Mouse (Mus musculus) left cerebral cortex, postnatal 36 days (tissue): ENCODE measurements around the gene Tapbp. TPM values are rescaled to one million over a fixed set of nuclear protein-coding genes. Genes with fewer than 3 reads are reported as not detected.
A peak's percentile ranks its signal among the peaks of the same experiment; 100 is the strongest.
"Not testable (repeated sequence)": the region's sequence is repeated elsewhere in the genome, so short reads cannot be mapped to it uniquely, and the experiment has no call there.

Source experiments
- DNase-seq, 2 experiments: peaks; one replicate each; pipeline ENCODE4 v3.0.0; 2021 to 2022; ENCODE audit warnings: low spot score in 2 of 2, mixed read lengths in 1 of 2
- intact Hi-C: fragments of 180-260 bp; cut with DNase I; formaldehyde crosslinking; loops from one replicate; pipeline ENCODE4 v1.15.1; 2025
- total RNA-seq, 2 experiments: library from RNA; stranded (reverse); gene quantifications; 2 replicates each; pipeline ENCODE4 v1.2.3; 2021

The Tapbp gene
- total RNA-seq, 2 experiments from 2014 or later, result 35.0 to 38.3 TPM

DNA sequence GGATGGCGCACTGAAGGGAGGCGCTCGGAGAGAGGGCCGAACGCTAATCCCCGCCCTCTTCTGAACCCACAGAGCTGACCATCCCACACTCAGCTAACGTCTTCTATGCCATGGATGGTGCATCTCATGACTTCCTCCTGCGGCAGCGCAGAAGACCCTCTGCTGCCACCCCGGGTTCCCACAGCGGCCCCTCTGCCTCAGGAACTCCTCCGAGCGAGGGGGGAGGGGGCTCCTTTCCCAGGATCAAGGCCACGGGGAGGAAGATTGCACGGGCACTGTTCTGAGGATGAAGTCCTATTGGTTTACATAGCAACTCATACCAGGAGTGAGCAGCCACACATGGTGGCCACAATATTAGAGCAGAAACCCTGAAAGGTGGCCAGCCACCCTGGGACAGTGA, 21.3 kb downstream of the Tapbp start:
- DNase-seq, result no peak
- intact Hi-C loops, result loop anchor here (10.0 kb wide), 1 partner anchor 908 kb away; no protein-coding TSS in a partner anchor

GRCm38 (mm10) chr17:33938783-33939182, 23.1 kb downstream of the Tapbp start:
- intact Hi-C loops, result loop anchor here (10.0 kb wide), 1 partner anchor 906 kb away; no protein-coding TSS in a partner anchor
- DNase-seq, result no peak

- DNase-seq, result peak; percentile 81 to 87
- intact Hi-C loops, result loop anchor here (1.0 kb wide), 1 partner anchor 16 kb away; the partner anchor contains the start of gene Rps18
These were observed 24.6 kb downstream of the Tapbp start, which contains the start of the genes Pfdn6 and Wdr46 for GRCm38 (mm10) chr17:33940206-33940805. Gene Pfdn6 (minus strand): TSS chr17:33940343. Gene Wdr46 (plus strand): TSS chr17:33940660.

DNA sequence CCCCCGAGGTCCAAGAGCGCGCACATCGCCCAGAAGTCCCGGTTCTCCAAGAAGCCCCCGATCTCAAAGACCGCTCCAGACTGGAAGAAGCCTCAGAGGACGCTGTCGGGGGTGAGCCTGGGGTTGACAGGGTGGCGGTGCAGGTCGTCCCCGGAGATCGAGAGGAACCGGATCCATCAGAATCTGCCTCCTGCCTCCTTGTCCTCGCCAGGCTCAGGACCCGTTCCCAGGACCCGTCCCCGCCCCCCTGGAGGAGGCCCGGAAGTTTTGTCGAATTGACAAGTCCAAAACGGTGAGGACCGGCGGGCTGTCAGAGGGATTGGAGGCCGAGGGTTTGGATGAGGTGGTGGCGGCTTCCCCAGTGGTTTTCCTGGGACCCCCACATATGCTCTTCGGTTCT, 25.3 kb downstream of the Tapbp start:
- DNase-seq, result no peak
- intact Hi-C loops, result loop anchor here (1.0 kb wide), 1 partner anchor 15 kb away; the partner anchor contains the start of gene Rps18

GRCm38 (mm10) chr17:33941381-33941780, 25.7 kb downstream of the Tapbp start:
- no peak for DNase-seq
- intact Hi-C loops, result no loop called here

- DNase-seq, result no peak
- intact Hi-C loops, result no loop called here
These were observed 27.8 kb downstream of the Tapbp start for GRCm38 (mm10) chr17:33943454-33943853.

- no peak for DNase-seq
- intact Hi-C loops, result no loop called here
These were observed 31.9 kb downstream of the Tapbp start for GRCm38 (mm10) chr17:33947430-33948089.

- intact Hi-C loops, result no loop called here
- no peak for DNase-seq
These were observed 32.6 kb downstream of the Tapbp start for GRCm38 (mm10) chr17:33948090-33948904.

DNA sequence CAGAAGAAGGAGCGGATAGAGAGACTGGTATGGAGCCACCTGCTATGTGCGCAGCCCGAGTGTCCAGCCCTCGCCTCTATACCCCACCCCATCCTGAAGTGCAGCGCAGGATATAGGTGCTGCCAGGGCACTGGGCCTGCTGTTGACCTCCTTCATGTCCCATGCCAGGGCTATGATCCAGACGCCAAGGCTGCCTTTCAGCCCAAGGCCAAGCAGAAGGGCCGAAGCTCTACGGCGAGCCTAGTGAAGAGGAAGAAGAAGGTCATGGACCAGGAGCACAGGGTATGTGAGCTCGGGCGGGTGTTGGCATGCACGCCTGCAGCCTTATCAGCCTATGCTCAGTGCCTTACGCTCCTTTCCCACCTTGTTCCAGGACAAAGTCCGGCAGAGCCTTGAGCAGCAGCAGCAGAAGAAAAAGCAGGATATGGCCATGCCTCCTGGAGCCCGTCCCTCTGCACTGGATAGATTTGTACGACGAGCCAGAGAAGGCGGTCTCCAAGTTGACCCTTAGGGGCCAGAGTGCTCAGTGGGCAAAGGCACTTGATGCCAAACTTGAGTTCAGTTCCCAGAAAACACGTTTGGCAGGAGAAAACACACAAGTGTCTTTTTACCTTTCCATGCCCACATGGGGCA, 33.3 kb downstream of the Tapbp start:
- no peak for DNase-seq

GRCm38 (mm10) chr17:33950131-33950625, 34.5 kb downstream of the Tapbp start:
- intact Hi-C loops, result no loop called here
- DNase-seq, result no peak

More for the DNA sequence above, 33.3 kb downstream of the Tapbp start:
- intact Hi-C loops, result no loop called here

DNA sequence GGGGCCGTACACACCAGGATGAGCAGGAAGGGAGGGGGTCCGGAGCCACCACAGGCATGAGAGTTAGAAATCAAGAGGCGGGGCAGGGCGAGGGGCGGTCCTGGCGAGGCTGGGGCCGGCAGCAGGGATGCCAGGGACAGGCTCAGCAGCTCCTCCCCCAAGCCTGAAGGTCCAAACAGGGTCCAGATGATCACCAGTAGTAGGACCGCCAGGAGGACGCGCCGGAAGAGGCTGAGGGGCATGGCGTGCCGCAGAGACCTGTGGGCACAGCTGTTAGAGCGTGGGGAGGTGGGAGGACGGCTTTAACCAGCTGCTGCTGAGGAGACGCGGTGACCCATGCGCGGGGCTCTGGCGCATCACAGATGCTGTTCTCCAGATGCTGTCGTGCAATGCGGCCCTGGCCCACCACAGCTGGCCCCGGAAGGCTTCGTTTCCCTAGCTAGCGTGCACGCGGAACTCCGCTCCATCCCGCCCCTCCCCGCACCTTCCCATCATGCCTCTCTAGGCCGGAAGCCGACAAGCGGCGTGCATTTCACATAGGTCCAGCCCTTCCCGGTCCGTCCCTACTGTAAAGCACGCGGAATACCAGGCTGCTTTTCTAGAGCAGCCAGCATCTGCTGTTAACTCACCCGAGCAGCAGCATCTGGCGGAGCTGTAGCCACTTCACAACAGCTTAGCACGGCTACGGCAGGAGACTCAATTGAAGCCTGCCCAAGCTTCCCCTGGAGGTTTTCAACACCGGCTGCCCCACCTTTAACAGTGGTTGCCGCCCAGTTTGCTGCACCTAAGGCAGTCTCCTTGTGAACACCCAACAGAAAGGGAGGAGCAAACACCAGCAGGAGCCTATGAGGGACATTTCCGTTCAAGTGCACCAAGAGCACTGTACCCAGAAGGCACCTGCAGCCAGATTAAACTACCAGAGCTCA, 35.6 kb downstream of the Tapbp start, which contains the start of gene B3galt4:
Gene B3galt4, minus strand, starts transcription at position 468 of the 926 bp plus-strand sequence.
- intact Hi-C loops, result no loop called here
- DNase-seq, result peak; percentile 77 to 81

GRCm38 (mm10) chr17:33952015-33952414, 36.3 kb downstream of the Tapbp start:
- not testable (repeated sequence) for DNase-seq

DNA sequence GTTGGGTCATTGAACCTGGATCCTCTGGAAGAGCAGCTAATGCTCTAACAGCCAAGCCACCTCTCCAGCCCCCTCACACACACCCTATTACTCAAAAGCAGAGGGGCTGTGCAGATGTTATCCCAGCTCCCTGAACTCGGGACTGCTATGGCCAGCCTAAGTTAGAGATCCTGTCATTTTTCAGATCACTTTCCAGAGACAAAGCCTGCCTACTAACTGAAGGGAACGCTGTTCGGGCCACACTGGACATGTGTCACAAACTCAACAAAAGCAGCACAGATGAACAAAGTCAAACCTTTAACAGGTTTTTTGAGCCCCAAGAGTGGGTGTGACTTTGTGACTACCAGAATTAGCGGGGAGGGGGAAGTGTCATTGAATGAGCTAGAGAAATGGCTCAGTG, 37.2 kb downstream of the Tapbp start:
- no peak for DNase-seq
- intact Hi-C loops, result no loop called here

More at GRCm38 (mm10) chr17:33952015-33952414, 36.3 kb downstream of the Tapbp start:
- intact Hi-C loops, result not testable (repeated sequence)

GRCm38 (mm10) chr17:33953310-33953709, 37.6 kb downstream of the Tapbp start:
- intact Hi-C loops, result no loop called here
- DNase-seq, result no peak

- intact Hi-C loops, result no loop called here
- no peak for DNase-seq
These were observed 38.4 kb downstream of the Tapbp start for GRCm38 (mm10) chr17:33953961-33954565.

- intact Hi-C loops, result no loop called here
- DNase-seq, result no peak
These were observed 39.2 kb downstream of the Tapbp start for GRCm38 (mm10) chr17:33954646-33955554.
